In the genomic region with DNA sequence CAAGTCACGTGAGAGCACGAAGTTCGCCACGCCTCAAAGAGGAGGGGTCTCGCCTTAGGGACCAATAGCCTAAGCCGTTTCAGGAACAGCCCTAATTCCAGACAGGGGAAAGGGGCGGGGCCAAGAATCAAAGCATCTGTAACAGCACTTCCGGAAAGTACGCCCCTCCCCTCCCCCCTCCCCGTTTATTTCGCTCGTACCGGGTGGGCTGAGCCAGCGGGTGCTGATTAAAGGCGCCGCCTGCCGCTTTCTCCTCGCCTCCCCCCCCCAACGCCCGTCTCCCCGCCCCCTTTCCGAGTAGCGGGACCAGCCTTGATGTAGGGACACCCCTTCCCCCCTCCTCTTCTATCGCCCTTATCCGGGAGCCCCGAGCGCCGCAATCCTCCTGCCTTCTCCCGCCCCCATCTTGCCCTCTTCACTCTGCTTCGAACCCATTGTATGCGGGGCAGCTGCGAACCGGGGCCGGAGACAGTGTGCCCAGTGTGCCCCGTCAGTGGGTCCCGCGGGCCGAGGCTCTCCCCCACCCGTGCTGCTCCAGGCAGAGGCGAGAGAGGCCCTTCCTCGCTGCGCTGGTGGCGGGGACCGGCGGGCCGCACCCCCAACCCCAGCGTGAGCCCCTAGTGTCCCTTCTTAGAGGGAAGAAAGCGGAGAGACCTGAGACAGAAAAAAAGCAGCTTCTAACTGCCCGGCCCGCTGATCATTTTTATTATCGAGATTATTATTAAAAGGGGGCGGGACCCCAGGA, we compare ENCODE assay signal across 8 mouse cellular contexts. TPM values are rescaled to one million over a fixed set of nuclear protein-coding genes. Genes with fewer than 3 reads are reported as not detected.
DNase-seq lines count a peak whose midpoint lies in the region; ATAC-seq and TF ChIP-seq lines count a peak whose summit lies in the region.

No protein-coding gene starts in this region.

- in situ Hi-C loops in CH12.LX (cut with MboI; ENCODE audit: low pct_ligation_motif_present, low pct_unique_long_range_greater_than_20kb, low sequenced_read_pairs): no loop called here

- peaks cover 0 to 7% of the 10 kb centered on the region in 2 experiments for H3K36me3 ChIP-seq in CH12.LX (replicated peaks in 1 of 2; ENCODE audit: control insufficient read depth in 1 of 2, insufficient read depth in 1 of 2, low read length in 1 of 2)
- H3K36me3 ChIP-seq in forebrain, embryonic 11.5 days (ENCODE audit: control insufficient read depth, insufficient read depth, low read length): no peaks in the 10 kb centered on the region
- no peaks in the 10 kb centered on the region for H3K36me3 ChIP-seq in heart, embryonic 16.5 days (ENCODE audit: control insufficient read depth, insufficient read depth)
- H3K36me3 ChIP-seq in liver, embryonic 15.5 days (replicated peaks): peaks cover 3% of the 10 kb centered on the region; the same call in 1 of the 2 replicates
- peaks cover 2% of the 10 kb centered on the region; the same call in 1 of the 2 replicates for H3K36me3 ChIP-seq in neural tube, embryonic 12.5 days

- H3K79me2 ChIP-seq in CH12.LX (replicated peaks; ENCODE audit: control insufficient read depth, extremely low read depth, insufficient read depth, poor library complexity, severe bottlenecking): peaks cover 26% of the 10 kb centered on the region

- H3K4me1 ChIP-seq in CH12.LX (ENCODE audit: control insufficient read depth in 1 of 2, insufficient read depth in 2 of 2): peaks cover 4 to 9% of the 10 kb centered on the region in 2 experiments; a peak in 3 of 4 replicates
- H3K4me1 ChIP-seq in forebrain, embryonic 11.5 days (replicated peaks; ENCODE audit: control insufficient read depth, insufficient read depth, low read length): peaks cover 5% of the 10 kb centered on the region; the same call in 1 of the 2 replicates
- peaks cover 10% of the 10 kb centered on the region for H3K4me1 ChIP-seq in heart, embryonic 16.5 days (ENCODE audit: control insufficient read depth, insufficient read depth, low read length)
- peaks cover 50% of the 10 kb centered on the region for H3K4me1 ChIP-seq in liver, embryonic 15.5 days (replicated peaks)
- H3K4me1 ChIP-seq in neural tube, embryonic 12.5 days: peaks cover 8% of the 10 kb centered on the region

- peak overlapping the region; percentile 69 to 95 (median 69) for H3K4me3 ChIP-seq in CH12.LX (replicated peaks in 1 of 3; ENCODE audit: low read depth in 2 of 3, low read length in 2 of 3, poor library complexity in 1 of 3)
- H3K4me3 ChIP-seq in forebrain, embryonic 11.5 days (ENCODE audit: low read depth, low read length): peak overlapping the region; percentile 91
- peak overlapping the region; percentile 95 for H3K4me3 ChIP-seq in heart, embryonic 16.5 days (ENCODE audit: low read length)
- peak overlapping the region; percentile 85 for H3K4me3 ChIP-seq in liver, embryonic 15.5 days (replicated peaks)
- H3K4me3 ChIP-seq in neural tube, embryonic 12.5 days: peak overlapping the region; percentile 99

- dilution Hi-C loops in CH12.LX (cut with MboI; ENCODE audit: extremely low pct_ligation_motif_present, extremely low pct_unique_long_range_greater_than_20kb, low sequenced_read_pairs): no loop called here

- H3K27ac ChIP-seq in CH12.LX (ENCODE audit: insufficient read depth, low read depth): peak overlapping the region; percentile 91
- H3K27ac ChIP-seq in forebrain, embryonic 11.5 days (ENCODE audit: low read depth, low read length): peak overlapping the region; percentile 100
- peak overlapping the region; percentile 99 for H3K27ac ChIP-seq in heart, embryonic 16.5 days (ENCODE audit: low read length)
- peak overlapping the region; percentile 97 for H3K27ac ChIP-seq in liver, embryonic 15.5 days (replicated peaks)
- H3K27ac ChIP-seq in neural tube, embryonic 12.5 days: peak overlapping the region; percentile 100

- no peaks in the 10 kb centered on the region for H3K9me3 ChIP-seq in CH12.LX (replicated peaks; ENCODE audit: low read length)
- no peaks in the 10 kb centered on the region for H3K9me3 ChIP-seq in forebrain, embryonic 11.5 days (ENCODE audit: control insufficient read depth, low read length)
- no peaks in the 10 kb centered on the region for H3K9me3 ChIP-seq in heart, embryonic 16.5 days (replicated peaks; ENCODE audit: control insufficient read depth, low read length)
- no peaks in the 10 kb centered on the region for H3K9me3 ChIP-seq in liver, embryonic 15.5 days (replicated peaks)
- H3K9me3 ChIP-seq in neural tube, embryonic 12.5 days: no peaks in the 10 kb centered on the region

- WGBS in forebrain, embryonic 11.5 days: under 1% methylated on average over 47 of the region's 52 CpGs
- WGBS in heart, embryonic 16.5 days: under 1% methylated on average over 45 of the region's 52 CpGs
- under 1% methylated on average over 52 of the region's 52 CpGs for WGBS in liver, embryonic 15.5 days (ENCODE audit: insufficient replicate concordance)
- WGBS in neural tube, embryonic 12.5 days: under 1% methylated on average over 52 of the region's 52 CpGs

- peak; percentile 50; the same call in 1 of the 2 replicates for TF ChIP-seq POLR2A in CH12.LX (IDR thresholded peaks at IDR 0.05; ENCODE audit: low read depth, low read length)

- no peak for TF ChIP-seq RAD21 in CH12.LX (IDR thresholded peaks at IDR 0.05; ENCODE audit: low read depth, low read length)

- ATAC-seq in forebrain, embryonic 11.5 days (replicated peaks; ENCODE audit: low FRiP score): peak; percentile 85
- ATAC-seq in heart, embryonic 16.5 days (replicated peaks; ENCODE audit: extremely low read depth, insufficient read depth, low FRiP score): peak; percentile 83
- ATAC-seq in liver, embryonic 15.5 days (ENCODE audit: insufficient read depth): peak; percentile 51
- ATAC-seq in neural tube, embryonic 12.5 days (ENCODE audit: low FRiP score, low read depth): peak; percentile 84

- no peak; the same call in 1 of the 2 replicates for TF ChIP-seq EP300 in CH12.LX (IDR thresholded peaks at IDR 0.05; ENCODE audit: low read length)

- peak overlapping the region; percentile 98 for H3K9ac ChIP-seq in CH12.LX (ENCODE audit: insufficient read depth, low read depth)
- H3K9ac ChIP-seq in forebrain, embryonic 11.5 days (ENCODE audit: low read length): peak overlapping the region; percentile 97
- peak overlapping the region; percentile 96 for H3K9ac ChIP-seq in heart, embryonic 16.5 days (ENCODE audit: low read length)
- H3K9ac ChIP-seq in liver, embryonic 15.5 days: peak overlapping the region; percentile 91
- peak overlapping the region; percentile 100 for H3K9ac ChIP-seq in neural tube, embryonic 12.5 days

- DNase-seq in CH12.LX (ENCODE audit: extremely low read depth): peak; percentile 100
- DNase-seq in c-Kit-positive CD71-positive TER-119-negative erythroid progenitor cells, embryonic 14.5 days (ENCODE audit: low read depth): peak; percentile 100
- DNase-seq in forebrain, embryonic 11.5 days (ENCODE audit: low spot score): peak; percentile 100
- peak; percentile 99 to 100 for DNase-seq in kidney, postnatal 36 days
- peak; percentile 100 for DNase-seq in telencephalon, adult 2 months (ENCODE audit: low read depth, low spot score)

- no peaks in the 10 kb centered on the region for H3K27me3 ChIP-seq in CH12.LX (replicated peaks)
- H3K27me3 ChIP-seq in forebrain, embryonic 11.5 days (ENCODE audit: control insufficient read depth, insufficient read depth, low read length): no peaks in the 10 kb centered on the region
- H3K27me3 ChIP-seq in heart, embryonic 16.5 days (ENCODE audit: control insufficient read depth, insufficient read depth, low read length): no peaks in the 10 kb centered on the region
- no peaks in the 10 kb centered on the region for H3K27me3 ChIP-seq in liver, embryonic 15.5 days
- H3K27me3 ChIP-seq in neural tube, embryonic 12.5 days (replicated peaks): no peaks in the 10 kb centered on the region

- no peak for TF ChIP-seq CTCF in CH12.LX (conservative IDR thresholded peaks at IDR 0.05 in 1 of 2, IDR thresholded peaks at IDR 0.05 in 1 of 2; ENCODE audit: low read depth in 2 of 2, low read length in 2 of 2)

- peak overlapping the region; percentile 70 for H3K4me2 ChIP-seq in CH12.LX (ENCODE audit: insufficient read depth, low read depth, poor library complexity, severe bottlenecking)
- peak overlapping the region; percentile 97 for H3K4me2 ChIP-seq in forebrain, embryonic 11.5 days (ENCODE audit: low read depth, low read length, severe bottlenecking)
- H3K4me2 ChIP-seq in heart, embryonic 16.5 days (ENCODE audit: low read depth, low read length): peak overlapping the region; percentile 95
- peak overlapping the region; percentile 99 for H3K4me2 ChIP-seq in liver, embryonic 15.5 days
- H3K4me2 ChIP-seq in neural tube, embryonic 12.5 days (replicated peaks): peak overlapping the region; percentile 96

TF ChIP-seq in CH12.LX, 34 proteins besides CTCF, POLR2A, EP300 and RAD21 (continues in another document):
- TF ChIP-seq ETS1 (conservative IDR thresholded peaks at IDR 0.05; ENCODE audit: low read depth, low read length) (peak; percentile 45), KAT2A (IDR thresholded peaks at IDR 0.05; ENCODE audit: insufficient replicate concordance, low read length) (no peak), E2F4 (IDR thresholded peaks at IDR 0.05; ENCODE audit: insufficient replicate concordance, low read depth, low read length) (no peak), SIN3A (IDR thresholded peaks at IDR 0.05; ENCODE audit: low read length) (peak; percentile 54), ZMIZ1 (IDR thresholded peaks at IDR 0.05; ENCODE audit: low read depth, low read length) (peak; percentile 71), ELF1 (IDR thresholded peaks at IDR 0.05; ENCODE audit: low read depth, low read length) (peak; percentile 96), IRF4 (IDR thresholded peaks at IDR 0.05; ENCODE audit: low read depth, low read length) (peak; percentile 53), NRF1 (IDR thresholded peaks at IDR 0.05; ENCODE audit: low read depth, low read length) (no peak), MEF2A (IDR thresholded peaks at IDR 0.05; ENCODE audit: borderline replicate concordance, low read depth, low read length) (0 out of 2 replicates have a peak, but pooled peaks have one; percentile 19), MAX (IDR thresholded peaks at IDR 0.05; ENCODE audit: low read length) (peak; percentile 85), TCF12 (IDR thresholded peaks at IDR 0.05; ENCODE audit: low read depth, low read length) (no peak), USF2 (conservative IDR thresholded peaks at IDR 0.05; ENCODE audit: low read depth, low read length) (peak; percentile 78), MXI1 (IDR thresholded peaks at IDR 0.05; ENCODE audit: low read depth, low read length) (peak; percentile 51; the same call in 1 of the 2 replicates)

RNA-seq across cellular contexts. Expression of a gene that starts 1.5 kb away (rescaled TPM):
- total RNA-seq in CH12.LX (2012; rRNA removed): 11.0 and 12.0 TPM in 2 replicates
- 3.7 and 4.4 TPM in 2 replicates for total RNA-seq in CH12.LX (2014; rRNA removed)
- polyA plus RNA-seq in CH12.LX (2012; ENCODE audit: insufficient read length, low read depth): 23.3 and 24.9 TPM in 2 replicates
- polyA plus RNA-seq in forebrain, embryonic 11.5 days (2014; fragmentation: Nextera tagmentation; extraction: Ambion mirVana): 30.7 and 39.5 TPM in 2 replicates
- 17.0 and 19.4 TPM in 2 replicates for polyA plus RNA-seq in heart, embryonic 16.5 days (2015; fragmentation: Nextera tagmentation; extraction: Ambion mirVana)
- polyA plus RNA-seq in liver, embryonic 15.5 days (2015; fragmentation: Nextera tagmentation; extraction: Ambion mirVana): 8.8 and 10.9 TPM in 2 replicates
- 39.1 and 43.0 TPM in 2 replicates for polyA plus RNA-seq in neural tube, embryonic 12.5 days (2016; fragmentation: Nextera tagmentation; extraction: Ambion mirVana)

Comparison
In these comparisons a context has a peak if more than half of its experiments do, and no peak if none do; other contexts are left out.
1. Peak in every context shown above with its lines: DNase-seq, ATAC-seq, H3K4me3 ChIP-seq and H3K27ac ChIP-seq.